Mouse (Mus musculus) hindbrain, embryonic 11.5 days (tissue): ENCODE measurements at regions not wholly inside any gene's neighbourhood (a gene's known extent, or its start where the extent isn't known, plus 50 kb on each side); places are given as distances from the start of the nearest gene placed in this dataset.

Experiments used
- ATAC-seq: fragments of 200-750 bp; cut with Nextera tagmentation; 2 replicates; pipeline ENCODE4 v1.8.0; 2017; ENCODE audit warnings: mild to moderate bottlenecking, moderate TSS enrichment, moderate library complexity; ENCODE audit not compliant: low FRiP score
- DNase-seq: peaks from one replicate; pipeline ENCODE4 v3.0.0-alpha.2; 2015; ENCODE audit warnings: low spot score
- H3K27ac ChIP-seq: fragments of 300-500 bp; sonication (generic); 2 replicates; pipeline ENCODE4 v1.5.1; 2014; ENCODE audit warnings: mild to moderate bottlenecking, low read depth, low read length
- H3K27me3 ChIP-seq: fragments of 300-500 bp; sonication (generic); 2 replicates; pipeline ENCODE4 v1.6.1; 2014; ENCODE audit warnings: mild to moderate bottlenecking, low read length, moderate library complexity, mixed read lengths; ENCODE audit not compliant: control insufficient read depth, insufficient read depth
- H3K36me3 ChIP-seq: fragments of 300-500 bp; sonication (generic); 2 replicates; pipeline ENCODE4 v1.6.1; 2014; ENCODE audit warnings: mild to moderate bottlenecking, low read length, moderate library complexity, mixed read lengths; ENCODE audit not compliant: control insufficient read depth, insufficient read depth
- H3K4me1 ChIP-seq: fragments of 300-500 bp; sonication (generic); replicated peaks from 2 replicates; pipeline ENCODE4 v1.6.1; 2014; ENCODE audit warnings: low read length, mixed read lengths; ENCODE audit not compliant: control insufficient read depth, insufficient read depth
- H3K4me2 ChIP-seq: fragments of 300-500 bp; sonication (generic); replicated peaks from 2 replicates; pipeline ENCODE4 v1.6.1; 2014; ENCODE audit warnings: mild to moderate bottlenecking, low read depth, low read length
- H3K4me3 ChIP-seq: fragments of 300-500 bp; sonication (generic); 2 replicates; pipeline ENCODE4 v1.5.1; 2014; ENCODE audit warnings: low read depth, low read length
- H3K9ac ChIP-seq: fragments of 300-500 bp; sonication (generic); 2 replicates; pipeline ENCODE4 v1.6.1; 2014; ENCODE audit warnings: low read depth, low read length
- H3K9me3 ChIP-seq: fragments of 300-500 bp; sonication (generic); 2 replicates; pipeline ENCODE4 v1.6.1; 2016; ENCODE audit warnings: low read length; ENCODE audit not compliant: control insufficient read depth
- WGBS: fragments of 180-500 bp; shearing (Covaris S2); extraction: QIAGEN DNeasy Blood & Tissue Kit; methylation state at CpG from one replicate; pipeline ENCODE4 v1.1.7; 2014; 5-methylcytosine and 5-hydroxymethylcytosine counted together

DNA sequence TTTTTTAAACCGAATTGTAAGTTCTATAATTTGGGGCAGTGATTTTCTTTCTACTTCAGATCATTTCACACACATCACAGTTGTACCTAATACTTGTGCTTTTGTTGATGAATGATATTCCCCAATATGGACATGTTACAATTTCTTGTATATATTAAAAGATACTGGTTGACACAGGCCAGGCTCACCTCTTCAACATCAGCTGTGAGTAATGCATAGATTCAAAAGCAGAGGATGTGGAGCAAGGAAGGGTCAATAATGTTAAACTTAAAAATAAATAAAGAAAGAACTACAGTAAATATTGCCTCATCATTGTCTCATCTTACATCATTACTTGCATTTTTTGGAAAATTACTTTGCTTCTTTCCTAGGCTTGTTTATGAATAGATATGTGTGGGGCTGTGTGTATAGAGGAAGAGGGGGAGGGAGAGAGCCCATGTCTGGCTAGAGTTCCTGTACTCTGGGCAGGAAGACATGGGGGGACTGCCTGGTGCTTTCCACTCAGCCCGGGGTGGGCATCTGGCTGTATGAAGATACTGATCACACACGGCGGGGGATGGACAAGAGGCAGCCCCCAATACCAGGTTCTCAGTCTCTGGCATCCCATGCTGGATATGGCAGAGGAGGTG, 490.1 kb downstream of the Gm6377 start:
- H3K27me3 ChIP-seq = no peaks in the 10 kb centered on the region
- no peak overlapping the region for H3K4me2 ChIP-seq
- no peak overlapping the region for H3K4me3 ChIP-seq
- H3K9me3 ChIP-seq = no peaks in the 10 kb centered on the region
- no peak overlapping the region for H3K27ac ChIP-seq
- ATAC-seq (no peak), DNase-seq (no peak)
- WGBS = 89% methylated on average over 4 of the region's 4 CpGs
- no peak overlapping the region for H3K9ac ChIP-seq
- H3K36me3 ChIP-seq = no peaks in the 10 kb centered on the region
- no peaks in the 10 kb centered on the region for H3K4me1 ChIP-seq

DNA sequence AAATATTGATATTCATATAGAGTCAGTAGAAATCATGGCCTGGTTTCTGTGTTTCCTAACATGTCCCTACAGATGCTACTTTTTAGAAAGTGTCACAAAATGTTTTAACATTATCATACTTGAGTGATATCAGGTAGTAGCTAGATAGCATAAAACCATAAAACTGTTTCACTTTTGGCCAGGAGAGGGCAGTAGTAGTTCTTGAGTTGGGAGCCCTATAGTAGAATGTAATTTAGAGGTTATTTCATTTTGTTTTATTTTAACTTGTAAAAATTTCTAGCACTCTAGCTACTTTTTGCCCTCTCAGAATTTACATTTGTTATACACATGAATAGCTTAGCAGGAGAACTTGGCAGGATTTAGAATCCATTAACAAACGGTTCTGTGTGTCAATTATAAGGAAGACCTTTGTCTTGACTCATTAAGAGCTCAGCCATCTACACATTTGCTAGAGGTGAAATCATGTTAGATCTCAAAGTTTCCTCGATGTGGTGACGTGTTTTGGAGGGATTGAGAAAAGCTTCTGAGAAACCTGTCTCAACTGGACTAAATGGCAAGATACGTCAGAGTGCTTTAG, 538.5 kb downstream of the Gm6377 start:
- peak; percentile 67; the same call in 1 of the 2 replicates for ATAC-seq
- no peaks in the 10 kb centered on the region for H3K4me1 ChIP-seq
- no peaks in the 10 kb centered on the region for H3K27me3 ChIP-seq
- 62% methylated on average over 4 of the region's 4 CpGs for WGBS
- peak; percentile 58 for DNase-seq
- H3K36me3 ChIP-seq = no peaks in the 10 kb centered on the region
- H3K27ac ChIP-seq = no peak overlapping the region
- H3K4me3 ChIP-seq = no peak overlapping the region
- H3K4me2 ChIP-seq = no peak overlapping the region
- no peak overlapping the region for H3K9ac ChIP-seq
- H3K9me3 ChIP-seq = no peaks in the 10 kb centered on the region

DNA sequence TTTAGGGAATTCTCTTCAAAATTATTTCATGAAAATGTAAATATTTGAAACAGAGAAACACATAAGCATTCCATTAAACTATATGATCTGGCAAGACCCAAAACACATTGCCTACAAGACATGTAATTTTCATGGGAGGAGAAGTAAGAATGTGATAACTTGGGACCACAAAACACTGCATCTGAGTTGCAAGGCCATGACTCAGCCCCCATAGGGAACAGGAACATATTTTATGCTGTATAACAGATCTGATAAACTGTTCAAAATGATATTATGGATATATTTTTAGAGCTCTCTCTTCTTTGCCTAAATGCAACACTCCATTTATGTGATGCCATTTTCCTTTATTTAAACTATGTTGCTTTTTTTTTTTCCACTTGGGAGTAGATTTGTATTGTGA, 539.4 kb downstream of the Gm6377 start:
- Histone ChIP-seq H3K36me3 (no peaks in the 10 kb centered on the region), H3K4me1 (no peaks in the 10 kb centered on the region), H3K4me3 (no peak overlapping the region), H3K9ac (no peak overlapping the region), H3K27me3 (no peaks in the 10 kb centered on the region), H3K9me3 (no peaks in the 10 kb centered on the region), H3K4me2 (no peak overlapping the region), H3K27ac (no peak overlapping the region)
- DNase-seq (no peak), ATAC-seq (no peak)
